Mouse (Mus musculus) heart, adult 2 months (tissue): ENCODE data around the gene D13Ertd608e. TPM values are rescaled to one million over a fixed set of nuclear protein-coding genes. Genes with fewer than 3 reads are reported as not detected.
"Not testable (repeated sequence)": the region's sequence is repeated elsewhere in the genome, so short reads cannot be mapped to it uniquely, and the experiment has no call there.

Source experiments
- DNase-seq, 2 experiments: peaks; one replicate each; pipeline ENCODE4 v3.0.0; 2021
- H3K27ac ChIP-seq: fragments of 200-600 bp; 2 replicates; pipeline ENCODE4 v1.8.1; 2022
- H3K27me3 ChIP-seq: fragments of 200-500 bp; 2 replicates; pipeline ENCODE4 v1.6.1; 2012; ENCODE audit warnings: mild to moderate bottlenecking, low read length, inconsistent platforms, mixed read lengths; ENCODE audit not compliant: control insufficient read depth, insufficient read depth
- H3K36me3 ChIP-seq: fragments of 200-500 bp; 2 replicates; pipeline ENCODE4 v1.6.1; 2012; ENCODE audit warnings: low read length, inconsistent platforms; ENCODE audit not compliant: control insufficient read depth, insufficient read depth
- H3K4me1 ChIP-seq: fragments of 200-500 bp; 2 replicates; pipeline ENCODE4 v1.6.1; 2011; ENCODE audit warnings: low read length; ENCODE audit not compliant: control insufficient read depth, insufficient read depth
- H3K4me3 ChIP-seq: fragments of 200-600 bp; 2 replicates; pipeline ENCODE4 v1.8.1; 2022
- H3K79me2 ChIP-seq: fragments of 200-500 bp; replicated peaks from 2 replicates; pipeline ENCODE4 v1.6.1; 2012; ENCODE audit warnings: mild to moderate bottlenecking, inconsistent platforms, low read length, moderate library complexity, mixed read lengths; ENCODE audit not compliant: control insufficient read depth, insufficient read depth
- H3K9ac ChIP-seq: fragments of 200-500 bp; 2 replicates; pipeline ENCODE4 v1.6.1; 2012; ENCODE audit warnings: low read depth, mild to moderate bottlenecking, control low read depth, inconsistent platforms, low read length, mixed read lengths
- CTCF ChIP-seq: fragments of 200-600 bp; IDR thresholded peaks from 2 replicates; pipeline ENCODE4 v1.8.1; 2022; ENCODE audit warnings: antibody characterized with exemption, mild to moderate bottlenecking, moderate library complexity
- EP300 ChIP-seq: fragments of 200-500 bp; IDR thresholded peaks from 2 replicates; pipeline ENCODE4 v1.6.1; 2011; ENCODE audit warnings: low read depth, low read length, control low read depth; ENCODE audit not compliant: insufficient read depth
- POLR2A ChIP-seq: fragments of 200-500 bp; IDR thresholded peaks from 2 replicates; pipeline ENCODE4 v1.6.1; 2011; ENCODE audit warnings: mild to moderate bottlenecking, low read depth, low read length, control low read depth; ENCODE audit not compliant: insufficient read depth
- WGBS: fragments of 180-500 bp; shearing (Covaris S2); methylation state at CpG from one replicate; pipeline ENCODE4 v1.1.7; 2018; 5-methylcytosine and 5-hydroxymethylcytosine counted together
- intact Hi-C: fragments of 180-260 bp; cut with DNase I; formaldehyde crosslinking; loops from one replicate; pipeline ENCODE4 v1.15.1; 2025
- polyA plus RNA-seq: library from polyadenylated mRNA; depleted of rRNA; stranded (reverse); fragments of >200 nt; gene quantifications from 2 replicates; pipeline ENCODE4 v1.2.3, GENCODE M21; 2012
- total RNA-seq, 2 experiments: library from RNA; stranded (reverse); gene quantifications; 2 replicates each; pipeline ENCODE4 v1.2.3; 2021

The D13Ertd608e gene
- total and polyA plus RNA-seq, 3 experiments = not detected

DNA sequence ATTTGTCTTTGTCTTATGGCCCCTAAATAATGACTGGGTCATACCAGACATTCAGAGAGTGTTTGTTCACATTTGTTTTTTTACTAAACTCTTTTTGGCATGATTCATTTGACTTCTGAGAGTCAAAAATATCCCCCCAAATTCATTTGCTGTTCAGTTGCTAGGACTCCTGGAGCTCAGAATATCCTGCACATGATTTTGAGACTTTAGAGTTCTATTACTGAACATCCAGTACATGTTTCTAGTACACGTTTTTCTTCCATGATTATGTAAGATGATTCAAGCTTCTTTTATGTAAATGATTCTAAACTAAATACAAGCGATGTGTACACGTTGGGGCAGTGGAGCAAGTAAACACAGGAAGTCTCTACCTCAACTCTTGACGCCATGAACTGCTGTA is 38.1 kb upstream of the D13Ertd608e start:
- Histone ChIP-seq H3K27ac (no peak overlapping the region), H3K9ac (no peak overlapping the region), H3K4me1 (no peaks in the 10 kb centered on the region), H3K79me2 (no peaks in the 10 kb centered on the region), H3K4me3 (no peak overlapping the region), H3K36me3 (no peaks in the 10 kb centered on the region), H3K27me3 (no peaks in the 10 kb centered on the region)
- DNase-seq = no peak
- intact Hi-C loops = no loop called here
- TF ChIP-seq CTCF (no peak), EP300 (no peak), POLR2A (no peak)
- 48% methylated on average over 4 of the region's 4 CpGs for WGBS

DNA sequence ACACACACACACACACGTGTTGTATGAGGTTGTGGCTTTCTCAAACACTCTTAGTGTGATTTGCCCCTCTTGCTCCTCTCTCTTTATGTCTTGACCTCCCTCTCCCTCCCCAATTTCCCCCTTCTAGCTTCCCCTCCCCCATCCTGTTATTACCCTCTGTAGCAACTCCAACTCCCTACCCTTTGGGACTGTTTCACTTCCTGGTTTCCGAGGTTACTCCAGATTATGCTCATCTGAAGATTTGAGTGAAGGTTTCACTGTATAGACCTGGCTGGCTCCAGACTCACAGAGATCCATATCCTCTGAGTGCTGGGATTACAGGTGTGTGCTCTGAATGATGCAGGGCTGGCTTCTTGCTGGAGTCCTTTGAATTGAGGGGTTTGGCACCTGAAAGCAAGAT is 26.9 kb upstream of the D13Ertd608e start:
- H3K36me3 ChIP-seq = no peaks in the 10 kb centered on the region
- H3K79me2 ChIP-seq = no peaks in the 10 kb centered on the region
- no peaks in the 10 kb centered on the region for H3K4me1 ChIP-seq
- no peak overlapping the region for H3K4me3 ChIP-seq
- WGBS = 45% methylated on average over 2 of the region's 2 CpGs
- H3K9ac ChIP-seq = no peak overlapping the region
- no peak overlapping the region for H3K27ac ChIP-seq
- no peak for TF ChIP-seq EP300
- TF ChIP-seq CTCF = no peak
- no peak for TF ChIP-seq POLR2A
- no peaks in the 10 kb centered on the region for H3K27me3 ChIP-seq
- no peak for DNase-seq
- intact Hi-C loops = no loop called here

DNA sequence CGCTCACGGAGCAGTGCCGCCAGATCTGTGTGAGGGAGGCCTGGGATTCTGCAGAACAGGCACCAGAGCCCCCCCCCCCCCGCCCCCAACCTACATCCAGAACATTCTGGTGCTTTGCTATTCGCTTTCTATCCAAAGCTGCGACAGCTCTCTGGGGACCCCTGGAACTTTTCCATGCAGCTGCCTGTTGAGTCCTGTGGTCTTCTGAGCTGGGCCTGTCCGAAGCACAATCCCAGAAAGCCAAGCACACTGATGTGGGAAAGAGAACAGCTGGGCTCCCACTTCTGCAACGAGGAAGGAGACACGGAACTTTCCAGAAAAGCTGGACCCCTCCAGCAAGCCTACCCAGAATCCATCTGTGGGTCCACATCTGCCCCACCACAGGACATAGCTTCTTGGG is 25.8 kb upstream of the D13Ertd608e start:
- TF ChIP-seq POLR2A (no peak), CTCF (no peak), EP300 (no peak)
- H3K4me1 ChIP-seq = no peaks in the 10 kb centered on the region
- no peaks in the 10 kb centered on the region for H3K36me3 ChIP-seq
- intact Hi-C loops = no loop called here
- DNase-seq = no peak
- H3K4me3 ChIP-seq = no peak overlapping the region
- no peaks in the 10 kb centered on the region for H3K79me2 ChIP-seq
- no peak overlapping the region for H3K9ac ChIP-seq
- WGBS = 65% methylated on average over 9 of the region's 9 CpGs
- H3K27me3 ChIP-seq = no peaks in the 10 kb centered on the region
- H3K27ac ChIP-seq = no peak overlapping the region

DNA sequence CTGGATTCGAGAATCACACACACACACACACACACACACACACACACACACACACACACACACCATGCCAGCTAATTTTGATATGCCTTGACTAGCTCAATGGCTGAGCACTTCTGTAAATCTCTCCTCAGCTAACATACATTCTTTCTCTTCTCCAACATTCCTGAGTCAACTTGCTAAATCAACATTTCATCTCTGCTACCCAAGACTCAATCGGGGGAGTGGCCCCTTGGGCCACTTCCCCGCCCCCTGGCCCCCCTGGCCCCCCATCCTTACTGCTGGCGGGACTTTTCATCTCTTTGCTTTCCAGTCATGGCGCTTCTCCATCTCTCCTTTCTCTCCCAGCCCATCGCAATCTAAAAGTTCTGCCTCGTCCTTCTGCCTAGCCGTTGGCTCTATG is 19.0 kb upstream of the D13Ertd608e start:
- DNase-seq = no peak
- no peak overlapping the region for H3K4me3 ChIP-seq
- 53% methylated on average over 8 of the region's 8 CpGs for WGBS

DNA sequence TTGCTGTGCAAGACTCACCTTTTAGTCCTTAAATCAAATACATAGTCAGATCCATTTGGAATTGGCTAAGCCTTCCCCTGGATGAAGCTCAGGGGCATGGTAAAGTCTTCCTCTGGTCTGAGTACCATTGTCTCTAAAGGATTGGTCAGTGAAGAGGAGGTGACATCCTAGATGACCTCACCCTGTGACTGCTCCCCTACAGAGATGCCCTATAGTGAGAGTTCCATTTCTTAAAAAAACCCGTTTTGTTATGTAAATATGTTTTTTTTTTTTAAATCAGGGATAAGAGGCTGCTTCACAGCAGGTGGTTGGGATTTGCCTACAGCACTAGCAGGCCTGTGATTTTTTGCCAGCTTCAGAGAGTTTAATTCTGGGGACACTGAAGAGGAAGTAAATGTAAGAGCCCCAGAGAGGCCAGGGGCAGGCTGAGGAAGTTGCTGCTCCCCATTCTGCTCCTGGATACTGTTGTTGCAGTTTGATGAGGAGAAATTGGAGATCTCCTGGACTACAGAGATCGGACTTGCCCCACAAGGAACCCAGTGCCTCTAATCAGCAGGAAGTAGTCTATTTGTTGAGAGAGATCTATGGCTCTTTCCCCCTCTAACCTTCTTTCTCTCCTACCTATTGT is 18.1 kb upstream of the D13Ertd608e start:
- H3K27me3 ChIP-seq = no peaks in the 10 kb centered on the region
- no peak overlapping the region for H3K4me3 ChIP-seq
- DNase-seq = no peak
- no peak overlapping the region for H3K27ac ChIP-seq
- H3K79me2 ChIP-seq = no peaks in the 10 kb centered on the region
- intact Hi-C loops = no loop called here
- TF ChIP-seq POLR2A (no peak), EP300 (no peak), CTCF (no peak)
- no peaks in the 10 kb centered on the region for H3K36me3 ChIP-seq
- no peak overlapping the region for H3K9ac ChIP-seq
- 17% methylated on average over 2 of the region's 2 CpGs for WGBS
- H3K4me1 ChIP-seq = no peaks in the 10 kb centered on the region

More for the DNA sequence above, 19.0 kb upstream of the D13Ertd608e start:
- Histone ChIP-seq H3K27ac (no peak overlapping the region), H3K27me3 (no peaks in the 10 kb centered on the region), H3K9ac (no peak overlapping the region), H3K4me1 (no peaks in the 10 kb centered on the region), H3K36me3 (no peaks in the 10 kb centered on the region), H3K79me2 (no peaks in the 10 kb centered on the region)
- intact Hi-C loops = no loop called here
- TF ChIP-seq CTCF = no peak
- TF ChIP-seq EP300 = no peak
- TF ChIP-seq POLR2A = no peak

DNA sequence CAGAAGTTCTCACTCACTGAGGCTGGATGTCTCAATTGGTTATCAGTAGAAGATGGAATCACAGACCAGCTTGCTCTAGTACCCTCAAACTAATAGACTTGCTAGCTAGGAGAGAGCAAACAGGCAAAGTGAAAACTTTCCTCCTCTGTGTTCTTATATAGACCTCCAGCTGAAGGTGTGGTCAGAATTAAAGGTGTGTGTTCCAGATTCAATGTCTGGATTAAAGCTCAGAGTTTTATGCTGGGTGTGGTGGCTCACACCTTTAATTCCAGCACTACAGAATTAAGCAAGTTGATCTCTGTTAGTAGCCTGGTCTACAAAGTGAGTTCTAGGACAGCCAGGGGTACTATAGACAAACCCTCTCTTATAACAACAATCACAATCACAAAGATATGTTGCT is 5.7 kb upstream of the D13Ertd608e start, which contains the start of gene AF067063:
TSS of gene AF067063 (minus strand) at position 101 of the 400 bp plus-strand sequence.
- H3K9ac ChIP-seq, H3K27me3 ChIP-seq, H3K4me3 ChIP-seq, intact Hi-C loops, H3K79me2 ChIP-seq, DNase-seq, H3K4me1 ChIP-seq, H3K36me3 ChIP-seq, H3K27ac ChIP-seq: not testable (repeated sequence)
